Mouse (Mus musculus) left cerebral cortex, postnatal 36 days (tissue): Measurements from ENCODE around the gene A530016L24Rik. TPM values are rescaled to one million over a fixed set of nuclear protein-coding genes. Genes with fewer than 3 reads are reported as not detected.

Source experiments
- DNase-seq, 2 experiments: peaks; one replicate each; pipeline ENCODE4 v3.0.0; 2021 to 2022; ENCODE audit warnings: low spot score in 2 of 2, mixed read lengths in 1 of 2
- intact Hi-C: fragments of 180-260 bp; cut with DNase I; formaldehyde crosslinking; loops from one replicate; pipeline ENCODE4 v1.15.1; 2025
- total RNA-seq, 2 experiments: library from RNA; stranded (reverse); gene quantifications; 2 replicates each; pipeline ENCODE4 v1.2.3; 2021

A530016L24Rik gene
- total RNA-seq, 2 experiments from 2014 or later = 0.22 TPM; not detected in 1

DNA sequence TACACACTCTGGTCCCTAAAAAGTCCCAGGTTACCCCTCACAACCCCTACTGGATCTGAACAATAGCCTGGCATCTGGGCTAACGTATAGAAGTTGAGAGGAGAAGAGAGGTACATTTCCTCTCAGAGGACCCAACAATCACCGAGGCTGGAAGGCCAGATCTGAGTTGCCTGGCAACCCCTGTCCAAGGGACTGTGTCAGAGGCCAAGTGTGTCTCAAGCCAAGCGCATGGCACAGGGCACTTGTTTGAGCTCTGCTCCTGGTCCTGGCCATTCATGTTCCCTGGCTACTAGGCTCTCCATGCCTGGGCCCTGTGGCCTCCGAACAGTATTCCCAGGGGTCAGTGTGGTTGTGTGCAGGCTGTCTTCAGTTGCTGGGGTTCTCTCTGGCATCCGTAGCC is 6.9 kb downstream of the A530016L24Rik start:
- no peak for DNase-seq

GRCm38 (mm10) chr12:112497731-112498130 is 8.5 kb downstream of the A530016L24Rik start:
- intact Hi-C loops = loop anchor here (2.0 kb wide), 1 partner anchor 43 kb away; no protein-coding TSS in a partner anchor
- DNase-seq = no peak

More for the DNA sequence above, 6.9 kb downstream of the A530016L24Rik start:
- intact Hi-C loops = no loop called here

DNA sequence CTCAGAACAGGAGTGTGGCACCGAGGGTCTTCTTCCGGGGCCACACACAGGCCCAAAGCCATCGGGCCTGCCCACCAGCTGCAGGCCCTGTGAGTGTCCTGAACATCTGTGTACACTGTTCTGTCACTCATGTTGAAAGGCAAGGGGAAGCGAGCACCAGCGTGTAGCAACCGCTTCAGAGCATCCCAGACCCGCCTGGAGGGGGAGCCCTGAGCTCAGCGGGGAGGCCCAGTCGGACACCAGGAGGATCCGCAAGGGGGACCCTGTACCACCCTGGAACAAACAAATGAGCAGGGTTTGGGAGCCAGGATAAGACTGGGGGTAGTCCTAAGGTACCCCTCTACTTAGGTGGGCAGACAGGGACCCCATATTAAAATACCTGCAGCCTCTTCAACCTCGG is 9.4 kb downstream of the A530016L24Rik start:
- DNase-seq = peak in 1 of 2 experiments; percentile 36
- intact Hi-C loops = loop anchor here (2.0 kb wide), 1 partner anchor 42 kb away; no protein-coding TSS in a partner anchor

DNA sequence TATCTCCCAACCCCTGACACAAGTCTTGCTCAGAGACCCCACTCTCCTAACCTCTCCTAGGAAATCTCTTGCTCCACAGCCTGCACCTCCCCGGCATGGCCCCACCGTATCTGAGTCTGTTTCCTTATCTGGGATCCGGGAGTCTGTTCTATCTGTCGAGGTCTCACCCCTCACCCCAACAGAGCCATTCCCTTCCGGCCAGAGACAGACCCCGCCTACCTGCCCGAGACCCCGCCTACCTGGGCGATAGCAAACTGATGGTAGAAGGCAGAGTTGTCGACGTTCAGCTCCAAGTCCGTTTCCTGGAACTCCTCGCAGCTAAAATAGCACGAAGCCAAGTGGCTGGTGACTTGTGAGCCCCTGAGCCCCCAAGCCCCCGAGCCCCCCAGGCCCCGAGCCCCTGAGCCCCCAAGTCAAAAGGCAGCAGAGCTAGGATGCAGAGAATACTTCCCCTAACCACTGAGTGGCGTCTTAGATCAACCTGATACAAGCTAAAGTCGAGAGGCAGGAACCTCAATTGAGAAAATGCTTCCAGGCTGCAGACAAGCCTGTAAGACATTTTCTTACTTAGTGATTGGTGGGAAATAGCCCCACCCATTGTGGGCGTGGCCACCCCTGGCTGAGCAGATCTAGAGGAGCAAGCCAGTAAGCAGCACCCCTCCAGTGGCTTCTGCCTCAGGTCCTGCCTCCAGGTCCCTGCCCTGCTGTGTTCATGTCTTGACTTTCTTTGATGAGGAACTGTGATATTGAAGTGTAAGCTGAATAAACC is 13.9 kb downstream of the A530016L24Rik start:
- no peak for DNase-seq

GRCm38 (mm10) chr12:112506267-112506666 is 17.0 kb downstream of the A530016L24Rik start:
- no peak for DNase-seq
- intact Hi-C loops = no loop called here

More for the DNA sequence above, 13.9 kb downstream of the A530016L24Rik start:
- intact Hi-C loops = no loop called here

GRCm38 (mm10) chr12:112507264-112507663 is 18.0 kb downstream of the A530016L24Rik start:
- DNase-seq = no peak
- intact Hi-C loops = no loop called here

DNA sequence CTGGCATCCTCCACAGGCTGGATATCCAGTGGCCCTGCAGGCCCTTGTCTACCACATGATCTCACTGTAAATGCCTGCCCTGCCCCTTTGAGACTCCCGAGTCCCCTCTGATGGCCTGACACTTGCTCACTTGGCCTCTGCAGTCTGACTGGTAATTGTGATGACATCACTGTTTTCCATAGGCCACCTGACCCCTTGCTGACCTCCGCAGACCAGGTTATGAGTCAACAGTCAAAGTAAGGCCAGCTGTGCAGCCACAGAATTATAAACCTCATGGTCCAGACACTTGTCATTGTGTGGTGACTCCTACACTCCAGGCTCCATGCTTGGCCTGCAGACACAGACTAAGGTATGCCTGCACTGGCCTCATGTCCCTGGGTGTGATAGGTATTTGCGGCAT is 18.7 kb downstream of the A530016L24Rik start:
- no peak for DNase-seq
- intact Hi-C loops = no loop called here

DNA sequence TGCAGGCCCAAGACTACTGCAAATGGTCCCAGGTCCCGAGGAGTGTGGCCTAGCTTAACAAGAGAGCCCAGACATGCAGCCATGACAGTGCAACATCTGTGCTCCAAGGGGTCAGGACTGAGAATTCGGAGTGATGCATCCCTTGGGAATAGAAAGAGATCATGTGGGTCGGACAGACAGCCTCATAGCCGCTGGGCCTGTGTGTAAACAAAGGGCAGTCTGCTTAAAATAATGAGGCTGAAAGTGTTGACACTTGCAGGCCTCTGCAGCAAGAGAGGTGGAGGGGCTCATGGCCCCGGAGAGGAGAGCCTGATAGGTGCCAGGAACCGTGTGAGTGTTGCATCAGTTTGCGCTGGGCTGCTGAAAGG is 21.1 kb downstream of the A530016L24Rik start:
- DNase-seq = no peak
- intact Hi-C loops = no loop called here

DNA sequence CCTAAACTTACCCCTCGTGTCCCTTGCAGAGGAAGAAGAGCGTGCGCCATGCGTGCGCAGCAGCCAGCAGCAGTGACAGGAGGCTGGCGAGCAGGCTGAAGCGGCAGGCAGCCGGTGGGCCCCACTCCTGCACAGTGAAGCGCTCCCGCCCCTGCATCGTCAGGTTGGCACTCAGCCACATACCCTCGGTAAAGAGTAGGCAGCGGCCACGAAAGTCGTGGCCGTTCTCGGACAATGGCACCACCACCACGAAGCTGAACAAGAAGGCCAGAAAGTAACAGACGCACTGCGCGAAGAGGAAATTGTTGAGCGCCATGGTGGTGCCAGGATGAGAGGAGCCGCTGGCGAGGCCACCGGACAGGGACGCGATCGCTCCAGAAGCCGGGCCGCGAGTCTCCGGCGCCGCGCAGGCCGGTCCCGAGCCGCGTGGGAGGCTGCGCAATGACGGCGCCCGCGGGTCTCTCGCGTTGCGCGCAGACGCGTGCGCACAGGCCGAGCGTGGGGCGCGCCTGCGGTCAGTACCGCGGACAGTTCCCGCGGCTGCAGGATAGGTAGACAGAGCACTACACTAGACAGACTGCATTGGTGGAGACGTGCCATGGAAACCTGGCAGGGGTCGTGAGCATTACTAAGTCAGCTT is 21.6 kb downstream of the A530016L24Rik start:
- intact Hi-C loops = no loop called here
- DNase-seq = peak; percentile 78 to 89

- intact Hi-C loops = no loop called here
- DNase-seq = no peak
Observed at GRCm38 (mm10) chr12:112514897-112515296, 25.6 kb downstream of the A530016L24Rik start.

- intact Hi-C loops = no loop called here
- no peak for DNase-seq
Observed at GRCm38 (mm10) chr12:112516697-112517337, 27.6 kb downstream of the A530016L24Rik start, which contains the start of gene Tmem179. TSS of gene Tmem179 (minus strand) at chr12:112516747.

DNA sequence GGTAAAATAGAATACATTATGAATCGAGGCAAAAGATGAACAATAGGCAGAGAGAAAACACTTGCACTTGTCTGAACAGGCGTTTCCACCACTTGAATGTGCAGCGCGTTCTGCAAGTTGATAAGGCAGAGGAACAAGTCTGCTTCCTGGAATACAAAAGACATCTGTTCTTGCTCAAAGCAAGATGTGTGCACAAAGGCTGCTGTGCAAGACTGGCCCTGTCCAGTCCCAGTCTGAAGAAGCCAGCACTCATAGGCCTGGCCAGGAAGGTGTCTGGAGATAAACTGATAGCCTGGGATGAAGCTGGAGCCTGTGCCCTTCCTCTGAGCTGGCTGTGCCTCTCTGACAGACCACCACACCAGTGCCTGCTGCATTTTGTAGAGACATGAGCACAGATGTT is 28.9 kb downstream of the A530016L24Rik start:
- DNase-seq = no peak
- intact Hi-C loops = no loop called here

GRCm38 (mm10) chr12:112533758-112534157 is 44.5 kb downstream of the A530016L24Rik start:
- DNase-seq = no peak
- intact Hi-C loops = no loop called here

DNA sequence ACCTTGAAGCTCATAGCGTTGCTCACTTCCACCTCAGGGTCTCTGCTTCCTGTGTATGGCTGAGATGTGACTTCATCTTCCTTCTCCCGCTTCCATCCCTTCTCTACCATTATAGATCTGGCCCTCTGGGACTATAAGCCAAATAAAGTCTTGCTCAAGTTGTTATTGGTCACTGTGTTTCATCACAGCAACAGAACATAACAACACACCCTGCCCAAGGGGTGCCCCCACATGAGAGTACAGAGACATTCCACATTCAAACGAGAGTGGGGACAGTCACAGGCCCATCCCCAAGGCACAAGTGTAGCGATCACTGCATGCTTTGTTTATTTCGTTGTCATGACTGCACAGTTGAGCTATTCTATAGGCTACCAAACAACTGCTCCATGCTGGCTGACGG is 48.0 kb downstream of the A530016L24Rik start:
- intact Hi-C loops = no loop called here
- DNase-seq = no peak

- intact Hi-C loops = no loop called here
- no peak for DNase-seq
Observed at GRCm38 (mm10) chr12:112538356-112538755, 49.1 kb downstream of the A530016L24Rik start.

- intact Hi-C loops = no loop called here
- no peak for DNase-seq
Observed at GRCm38 (mm10) chr12:112539466-112539965, 50.3 kb downstream of the A530016L24Rik start.

GRCm38 (mm10) chr12:112540321-112540720 is 51.1 kb downstream of the A530016L24Rik start:
- intact Hi-C loops = loop anchor here (2.0 kb wide), 1 partner anchor 42 kb away; no protein-coding TSS in a partner anchor
- no peak for DNase-seq

GRCm38 (mm10) chr12:112541483-112542091 is 52.3 kb downstream of the A530016L24Rik start:
- DNase-seq = peak in 1 of 2 experiments; percentile 15
- intact Hi-C loops = loop anchor here (2.0 kb wide), 2 partner anchors 43 to 429 kb away; no protein-coding TSS in a partner anchor

- intact Hi-C loops = loop anchor here (2.0 kb wide), 1 partner anchor 430 kb away; no protein-coding TSS in a partner anchor
- DNase-seq = no peak
Observed at GRCm38 (mm10) chr12:112542257-112542919, 53.1 kb downstream of the A530016L24Rik start.
